Mouse (Mus musculus) erythroid progenitor cell, adult 5-6 weeks (primary cell): ENCODE measurements around the gene Prdm8. TPM values are rescaled to one million over a fixed set of nuclear protein-coding genes. Genes with fewer than 3 reads are reported as not detected.

ENCODE experiments used
- total RNA-seq, 2 experiments: library from RNA; stranded (forward) in 1 of 2; stranded (reverse) in 1 of 2; fragments of 150-400 nt in 1 of 2; fragments of 186-747, 209-891 nt in 1 of 2; gene quantifications; 2 replicates each; pipeline versions ENCODE4 v1.2.3 to v1.2.4; 2015 to 2017; ENCODE audit warnings: low replicate concordance in 2 of 2

Prdm8 gene
- total RNA-seq, 2 experiments from 2014 or later, result not detected

Other genes starting within 250 kb of the Prdm8 start
- gene Antxr2, start 136.2 kb upstream of the Prdm8 start, total RNA-seq (2015; ENCODE audit: low replicate concordance), result 1.4 and 2.9 TPM in 2 replicates
- gene Antxr2, start 136.2 kb upstream of the Prdm8 start, total RNA-seq (2017; ENCODE audit: low replicate concordance), result 1.2 and 2.3 TPM in 2 replicates
- not detected in 2 replicates for gene Fgf5, start 87.0 kb downstream of the Prdm8 start, total RNA-seq (2015; ENCODE audit: low replicate concordance)
- gene Fgf5, start 87.0 kb downstream of the Prdm8 start, total RNA-seq (2017; ENCODE audit: low replicate concordance), result not detected in 2 replicates
- gene Cfap299, start 162.1 kb downstream of the Prdm8 start, total RNA-seq (2015; ENCODE audit: low replicate concordance), result not detected in 2 replicates
- gene Cfap299, start 162.1 kb downstream of the Prdm8 start, total RNA-seq (2017; ENCODE audit: low replicate concordance), result not detected in 2 replicates